Mouse (Mus musculus) embryonic facial prominence, embryonic 10.5 days (tissue): ENCODE results near the gene Aass. TPM values are rescaled to one million over a fixed set of nuclear protein-coding genes. Genes with fewer than 3 reads are reported as not detected.

Source experiments
- polyA plus RNA-seq: library from polyadenylated mRNA; unstranded; fragments of >200 nt; fragmentation: Nextera tagmentation; extraction: Ambion mirVana; gene quantifications from 2 replicates; pipeline ENCODE4 v1.2.1, GENCODE M21; 2016

Gene Aass
- polyA plus RNA-seq, 1 experiment from 2014 or later = 3.4 TPM

Other genes starting within 250 kb of the Aass start
- gene Fezf1, start 115.4 kb upstream of the Aass start, polyA plus RNA-seq = 6.1 and 7.2 TPM in 2 replicates